Mouse (Mus musculus) CH12F3 (cell line): Measurements from ENCODE around the gene Ints11.

Experiments used
- in situ Hi-C: fragments of 300-500 bp; cut with MboI; formaldehyde crosslinking; loops from 2 replicates; pipeline ENCODE4 v1.14.3; 2020; ENCODE audit warnings: low sequenced_read_pairs

The Ints11 gene

DNA sequence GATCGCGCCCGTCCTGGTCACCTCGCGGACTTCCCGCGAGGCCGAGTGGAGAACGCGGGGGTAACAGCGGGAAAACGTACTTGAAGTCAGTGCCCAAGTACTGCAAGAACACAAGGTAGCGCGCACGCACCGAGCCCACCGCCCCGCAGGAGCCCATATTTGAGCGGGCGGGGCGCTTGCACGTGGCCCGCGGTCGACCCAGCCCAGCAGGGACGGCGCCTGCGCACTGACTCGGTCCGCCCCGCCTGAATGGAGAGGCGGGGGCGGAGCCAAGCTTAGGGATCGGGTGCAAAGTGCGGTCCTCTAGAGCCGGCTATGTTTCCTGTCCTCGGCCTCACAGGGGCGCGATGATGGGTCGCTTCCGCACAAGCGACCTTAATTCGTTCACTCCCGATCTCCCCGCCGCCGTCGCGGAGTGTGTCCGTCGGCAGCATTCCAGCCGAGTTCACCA, 22.2 kb downstream of the Ints11 start, which contains the start of the genes Pusl1 and Acap3:
TSS of gene Pusl1 (minus strand) at position 231 of the 451 bp plus-strand sequence.
TSS of gene Acap3 (plus strand) at position 272 of the 451 bp plus-strand sequence.
- in situ Hi-C loops, result no loop called here

DNA sequence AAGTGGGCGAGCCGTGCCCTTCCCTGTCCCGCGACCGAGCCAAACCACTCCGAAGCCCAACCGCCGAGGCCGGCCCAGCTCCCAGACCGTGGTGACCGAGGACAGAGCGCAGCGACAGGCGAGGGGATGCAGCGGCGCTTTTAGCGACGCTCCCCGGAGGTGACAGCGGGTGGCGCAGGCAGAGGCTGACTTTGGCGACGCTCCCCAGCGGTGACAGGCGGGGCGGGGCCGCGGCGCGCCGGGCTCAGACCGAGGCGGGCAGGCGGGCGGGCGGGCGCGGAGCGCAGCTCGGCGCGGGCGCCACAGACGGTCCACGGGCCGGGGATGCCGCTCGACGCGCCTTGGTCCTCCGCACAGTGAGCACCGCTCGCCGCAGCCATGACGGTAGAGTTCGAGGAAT, 22.7 kb downstream of the Ints11 start:
- in situ Hi-C loops, result no loop called here

DNA sequence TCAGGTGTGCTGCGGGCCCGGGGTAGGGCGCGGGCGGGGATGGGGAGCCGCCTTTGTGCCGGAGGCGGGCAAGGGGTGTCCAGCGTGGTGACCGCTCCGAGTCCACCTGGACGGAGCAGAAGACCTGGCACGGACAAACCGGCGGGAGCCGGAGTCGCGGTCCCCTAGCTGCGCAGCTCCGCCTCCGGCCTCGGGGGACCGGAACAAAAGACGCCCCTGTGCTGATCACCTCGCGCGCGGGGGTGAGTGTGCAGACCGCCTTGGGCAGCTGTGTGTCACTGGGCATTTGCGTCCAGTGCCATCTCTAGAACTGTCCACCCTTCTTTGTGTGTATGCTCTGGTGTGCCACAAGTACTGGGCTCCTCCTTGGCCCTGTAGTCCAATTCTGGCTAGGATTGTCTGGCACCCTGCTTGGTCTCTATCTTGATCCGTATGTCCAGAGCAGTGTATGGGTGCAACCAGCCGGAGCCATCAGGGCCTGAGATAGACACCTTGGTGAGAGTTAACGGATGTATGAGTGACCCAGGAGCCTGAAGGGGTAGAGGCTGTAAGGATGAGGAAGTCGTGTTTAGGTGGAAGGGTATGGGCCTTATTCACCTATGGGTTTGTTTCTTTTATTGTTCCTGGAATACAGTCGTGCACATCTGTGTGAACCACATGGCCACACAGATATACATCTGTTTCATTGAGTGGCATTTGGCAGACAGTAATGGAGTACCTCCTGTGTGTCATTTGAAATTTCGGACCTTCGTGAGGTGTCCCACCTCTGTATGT, 23.3 kb downstream of the Ints11 start:
- in situ Hi-C loops, result no loop called here

DNA sequence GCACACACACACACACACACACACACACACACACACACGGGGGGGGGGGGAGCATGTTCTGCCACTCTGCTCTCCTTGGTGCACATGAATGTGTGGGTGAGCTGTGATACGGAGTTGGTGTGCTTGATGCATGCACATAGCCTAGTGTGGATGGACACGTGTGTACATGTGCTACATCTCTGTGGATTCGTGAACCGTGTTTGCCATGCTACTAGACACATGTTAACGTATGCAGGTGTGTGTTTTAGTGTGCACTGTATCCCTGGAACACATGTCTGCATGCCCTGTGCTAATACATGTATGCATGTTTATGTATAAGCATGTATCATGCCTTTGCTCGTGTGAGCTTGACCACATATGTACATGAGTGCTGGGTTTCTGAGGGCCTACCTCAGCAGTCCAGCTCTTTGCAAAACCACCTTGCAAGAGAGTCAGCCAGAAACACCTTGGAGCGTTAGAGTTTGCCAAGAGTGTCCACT, 23.9 kb downstream of the Ints11 start:
- in situ Hi-C loops, result no loop called here

DNA sequence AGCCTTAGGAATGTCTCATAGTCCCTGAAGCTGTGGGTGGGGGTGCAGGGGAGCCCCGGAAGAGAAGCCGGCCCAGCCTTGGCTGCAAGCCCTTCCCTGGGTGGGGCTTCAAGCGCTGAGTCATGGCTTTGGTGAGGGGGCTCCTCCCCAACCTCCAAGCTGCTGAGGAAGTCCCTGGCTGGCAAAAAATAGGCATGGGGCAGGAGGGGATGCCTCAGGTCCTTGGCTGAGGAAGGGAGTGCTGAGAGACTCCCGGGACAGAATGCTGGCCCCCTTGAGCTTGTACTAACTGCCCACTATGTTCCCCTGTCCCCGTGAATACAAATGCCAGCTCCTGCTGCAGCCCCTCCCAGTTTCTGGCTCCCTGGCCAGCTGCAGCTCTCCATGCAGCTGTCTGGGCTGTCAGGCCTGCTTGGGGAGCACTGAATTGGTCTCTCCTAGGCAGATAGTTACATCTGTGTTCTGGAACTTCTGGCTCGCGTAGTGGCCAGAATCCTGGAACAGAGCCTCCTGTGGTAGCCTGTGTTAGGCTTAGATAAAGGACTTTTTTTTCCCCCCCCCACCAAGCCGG, 25.1 kb downstream of the Ints11 start:
- in situ Hi-C loops, result no loop called here

DNA sequence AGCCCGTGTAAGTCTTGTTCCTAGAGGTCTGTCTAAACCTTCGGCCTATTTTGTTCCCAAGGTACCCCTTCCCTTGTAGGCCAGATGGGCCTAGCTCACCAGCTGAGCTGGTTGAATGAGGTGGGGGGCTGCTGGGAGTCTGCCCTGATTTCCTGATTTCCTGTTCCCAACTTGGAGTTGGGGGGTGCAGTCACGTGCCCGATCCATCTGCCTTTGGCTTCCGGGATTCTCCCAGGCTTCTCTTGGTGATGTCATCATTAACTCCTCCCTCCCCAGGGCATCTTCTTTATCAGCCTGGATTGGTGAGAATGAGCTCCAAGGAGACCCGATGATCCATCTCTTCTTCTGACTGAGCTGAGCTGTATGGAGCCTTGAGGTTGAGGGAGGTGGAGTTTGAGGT, 25.9 kb downstream of the Ints11 start:
- in situ Hi-C loops, result no loop called here

DNA sequence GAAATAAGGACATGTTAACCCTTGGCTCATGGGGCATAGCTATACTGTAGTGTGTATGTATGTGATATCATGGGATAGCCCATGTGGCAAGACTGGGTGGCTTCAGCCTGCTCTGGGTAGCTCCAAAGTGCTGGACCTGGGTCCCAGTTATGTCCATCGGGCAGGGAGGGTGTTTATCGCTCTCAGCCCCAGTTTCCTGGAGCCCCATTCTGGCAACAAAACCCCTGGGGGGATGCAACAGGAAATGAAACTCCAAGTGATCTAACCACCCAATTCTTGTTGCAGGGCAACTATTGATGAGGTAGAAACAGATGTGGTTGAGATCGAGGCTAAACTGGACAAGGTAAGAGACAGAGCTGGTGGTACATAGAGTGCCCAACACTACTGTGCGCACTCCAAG, 26.5 kb downstream of the Ints11 start:
- in situ Hi-C loops, result no loop called here

DNA sequence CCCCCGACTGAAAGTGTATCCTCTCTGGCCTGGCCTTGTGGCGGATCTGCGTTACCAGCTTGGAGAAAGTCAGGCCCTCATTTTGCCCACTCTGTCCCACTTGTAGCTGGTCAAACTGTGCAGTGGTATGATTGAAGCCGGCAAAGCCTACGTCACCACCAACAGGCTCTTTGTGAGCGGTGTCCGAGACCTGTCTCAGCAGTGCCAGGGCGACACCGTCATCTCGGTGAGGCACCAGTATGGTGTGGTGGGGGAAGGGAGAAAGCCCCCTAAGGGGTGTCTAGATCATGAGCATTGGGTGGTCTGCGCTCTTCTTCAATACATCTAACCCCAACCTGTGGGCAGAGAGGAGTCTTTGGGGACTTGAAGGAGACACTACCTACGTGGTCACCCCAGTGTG, 27.1 kb downstream of the Ints11 start:
- in situ Hi-C loops, result no loop called here

DNA sequence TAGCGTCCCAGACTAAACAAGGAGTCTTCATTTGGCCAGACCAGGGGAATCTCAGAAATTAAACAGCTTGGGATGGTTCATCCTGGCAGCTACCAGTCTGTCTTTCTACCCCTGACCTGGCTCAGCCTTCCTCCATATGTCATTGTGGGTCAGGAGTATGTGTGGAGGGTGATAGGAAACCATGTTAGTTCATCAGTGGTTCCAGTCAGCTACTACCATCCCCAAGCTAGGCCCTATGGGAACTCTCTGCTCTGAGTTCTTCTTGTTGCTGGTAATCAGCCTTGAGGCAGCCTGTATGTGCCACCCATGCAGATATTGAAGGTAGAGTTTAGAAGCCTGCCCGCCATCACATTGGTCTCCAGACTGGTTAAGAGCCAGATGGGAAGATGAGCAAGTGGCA, 29.0 kb downstream of the Ints11 start:
- in situ Hi-C loops, result no loop called here

DNA sequence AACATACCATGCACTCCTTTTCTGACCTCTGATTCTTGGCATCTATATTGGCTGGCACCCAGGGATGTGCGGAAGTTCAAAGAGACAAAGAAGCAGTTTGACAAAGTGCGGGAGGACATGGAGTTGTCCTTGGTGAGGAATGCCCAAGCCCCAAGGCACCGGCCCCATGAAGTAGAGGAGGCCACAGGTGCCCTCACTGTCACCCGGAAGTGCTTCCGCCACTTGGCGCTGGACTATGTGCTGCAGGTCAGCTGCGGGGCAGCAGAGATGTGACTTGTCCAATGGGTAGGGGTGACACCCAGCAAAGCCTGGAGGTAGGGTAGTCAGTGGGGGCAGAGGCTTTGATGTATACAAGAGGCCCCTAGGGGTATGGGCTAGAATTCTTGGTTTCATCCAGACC, 30.0 kb downstream of the Ints11 start:
- in situ Hi-C loops, result no loop called here

DNA sequence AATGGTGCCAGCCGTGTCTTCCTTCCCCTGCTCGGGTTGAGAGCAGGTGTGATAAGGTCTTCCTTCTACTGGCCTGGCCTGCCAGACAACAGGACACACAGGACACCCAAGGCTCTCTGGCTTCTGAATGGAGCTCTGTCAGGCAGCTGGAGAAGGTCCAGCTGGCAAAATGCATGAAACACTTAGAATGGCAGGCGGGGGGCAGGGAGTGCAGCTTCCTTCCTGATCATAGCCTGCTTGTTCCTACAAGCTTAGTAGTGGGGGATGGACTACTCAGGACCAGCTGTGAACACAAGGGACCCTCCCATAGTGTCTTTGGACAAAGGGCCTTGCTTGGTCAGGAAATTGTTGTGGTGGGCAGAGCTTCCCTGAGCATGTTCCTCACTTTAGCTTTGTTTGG, 31.9 kb downstream of the Ints11 start:
- in situ Hi-C loops, result no loop called here

DNA sequence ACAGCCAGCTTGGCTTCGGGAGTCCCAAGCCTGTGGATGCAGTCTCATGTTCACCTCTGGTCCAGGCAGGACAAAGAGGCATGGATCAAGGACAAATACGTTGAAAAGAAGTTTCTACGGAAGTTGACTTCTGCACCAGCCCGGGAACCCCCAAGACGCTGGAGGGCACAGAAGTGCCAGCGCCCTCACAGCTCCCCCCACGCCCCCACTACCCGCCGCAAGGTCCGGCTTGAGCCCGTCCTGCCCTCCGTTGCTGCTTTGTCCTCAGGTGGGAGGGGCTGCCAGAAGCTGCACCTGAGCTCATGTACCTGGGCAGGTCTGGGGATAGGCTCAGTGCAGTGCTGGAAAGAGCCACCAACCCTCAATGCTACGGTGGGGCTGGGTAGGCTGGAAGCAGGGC, 33.9 kb downstream of the Ints11 start:
- in situ Hi-C loops, result no loop called here

DNA sequence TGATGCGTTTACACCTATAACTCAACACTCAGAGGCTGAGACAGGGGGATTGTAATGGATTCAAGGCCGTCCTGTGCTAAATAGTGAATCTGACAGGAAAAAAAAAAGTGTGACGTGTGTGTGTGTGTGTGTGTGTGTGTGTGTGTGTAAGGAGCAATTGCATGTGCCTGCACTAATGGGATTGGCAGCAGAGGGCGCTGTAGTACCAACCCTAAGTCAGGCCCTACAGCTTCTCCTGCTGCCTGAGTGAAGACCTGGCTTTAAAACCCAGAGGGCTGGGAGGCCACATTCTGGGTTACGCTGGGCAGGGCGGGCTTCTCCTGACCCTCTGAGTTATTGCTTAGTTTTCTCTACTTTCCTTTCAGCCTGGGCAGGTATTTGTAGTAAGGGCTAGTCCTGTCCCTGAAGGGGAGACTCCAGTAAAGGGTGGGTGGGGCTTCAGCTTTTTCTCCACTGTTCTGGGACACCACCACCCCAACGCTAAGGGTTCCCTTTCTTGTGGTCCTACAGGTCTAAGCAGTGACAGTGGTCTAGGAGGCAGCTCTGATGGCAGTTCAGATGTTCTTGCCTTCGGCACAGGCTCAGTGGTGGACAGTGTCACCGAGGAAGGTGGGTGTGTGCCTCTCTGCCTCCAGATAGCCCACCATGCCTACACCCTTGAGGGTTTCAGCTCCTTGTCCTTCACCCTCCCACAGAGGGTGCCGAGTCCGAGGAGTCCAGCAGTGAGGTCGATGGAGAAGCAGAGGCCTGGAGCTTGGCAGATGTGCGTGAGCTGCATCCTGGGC, 35.2 kb downstream of the Ints11 start:
- in situ Hi-C loops, result no loop called here

DNA sequence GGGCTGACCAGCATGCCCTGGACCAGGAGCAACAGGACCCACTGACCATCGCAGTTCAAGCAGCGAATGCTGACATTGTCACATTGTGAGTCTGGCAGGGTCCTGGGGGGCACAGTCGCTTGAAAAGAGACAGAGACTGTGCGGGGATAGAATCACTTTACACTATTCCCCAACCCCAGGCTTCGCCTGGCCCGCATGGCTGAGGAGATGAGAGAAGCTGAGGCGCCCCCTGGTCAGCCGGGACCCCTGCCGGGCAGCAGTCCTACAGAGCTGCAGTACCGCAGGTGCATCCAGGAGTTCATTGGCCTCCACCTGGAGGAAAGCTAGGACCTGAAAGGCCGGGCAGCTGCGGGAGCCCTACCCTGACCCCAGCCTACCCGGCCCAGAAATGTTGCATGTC, 36.3 kb downstream of the Ints11 start:
- in situ Hi-C loops, result no loop called here

DNA sequence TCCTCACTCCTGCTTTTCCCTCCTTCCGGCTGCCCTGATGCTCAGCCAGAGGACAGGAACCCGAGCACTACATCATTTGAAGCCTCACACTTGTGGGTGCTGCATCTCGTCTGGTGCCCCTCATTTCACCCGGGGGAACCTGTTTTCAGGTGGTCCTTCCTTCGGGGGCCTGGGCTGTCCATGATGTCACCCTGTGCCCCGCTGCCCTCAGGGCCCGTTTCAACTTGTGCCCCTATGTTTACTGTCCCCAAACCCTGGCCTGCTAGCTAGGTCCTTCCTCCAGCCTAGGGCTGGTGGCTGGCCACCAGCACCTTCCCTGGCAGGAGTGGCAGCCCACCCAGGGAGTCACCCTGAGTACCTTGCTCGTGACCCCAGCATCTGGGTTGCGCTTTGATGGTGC, 36.8 kb downstream of the Ints11 start:
- in situ Hi-C loops, result no loop called here

DNA sequence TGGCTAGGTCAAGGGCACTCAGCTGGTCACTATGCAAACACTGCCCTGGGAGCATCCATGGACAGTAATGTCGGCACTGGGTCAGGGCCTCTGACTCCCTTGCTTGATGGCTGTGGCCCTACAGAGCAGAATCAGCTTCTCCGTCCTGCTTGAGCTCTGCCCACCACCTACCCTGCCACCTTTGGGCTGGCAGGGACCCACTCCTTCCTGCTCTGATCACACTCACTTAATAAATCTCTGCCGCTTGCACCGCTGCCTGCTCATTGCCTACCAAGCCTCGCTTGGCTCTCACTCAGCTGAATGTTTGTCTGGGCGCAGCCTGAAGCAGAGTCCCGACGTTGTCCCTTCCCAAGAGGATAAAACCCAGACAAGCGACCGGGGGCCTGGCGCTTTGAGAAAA, 37.7 kb downstream of the Ints11 start:
- in situ Hi-C loops, result no loop called here

DNA sequence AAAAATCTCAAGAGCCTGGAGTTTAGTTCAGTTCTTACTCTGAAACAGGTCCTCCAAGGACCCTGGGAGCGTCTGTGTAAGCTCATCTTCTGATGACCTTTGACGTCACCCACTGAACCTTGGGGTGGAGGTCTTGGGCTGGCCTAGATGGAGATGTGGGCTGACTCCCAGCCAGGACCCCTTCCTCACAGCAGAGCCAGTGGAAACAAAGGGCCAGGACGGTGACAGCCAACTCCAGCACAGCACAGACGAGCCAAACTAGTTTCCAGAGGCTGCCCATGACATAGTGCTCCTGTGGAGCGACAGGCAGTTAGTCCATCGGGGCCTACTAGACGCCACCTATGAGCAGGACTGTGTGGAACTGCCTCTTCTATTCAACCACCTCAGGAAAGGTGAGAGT, 38.9 kb downstream of the Ints11 start:
- in situ Hi-C loops, result no loop called here

DNA sequence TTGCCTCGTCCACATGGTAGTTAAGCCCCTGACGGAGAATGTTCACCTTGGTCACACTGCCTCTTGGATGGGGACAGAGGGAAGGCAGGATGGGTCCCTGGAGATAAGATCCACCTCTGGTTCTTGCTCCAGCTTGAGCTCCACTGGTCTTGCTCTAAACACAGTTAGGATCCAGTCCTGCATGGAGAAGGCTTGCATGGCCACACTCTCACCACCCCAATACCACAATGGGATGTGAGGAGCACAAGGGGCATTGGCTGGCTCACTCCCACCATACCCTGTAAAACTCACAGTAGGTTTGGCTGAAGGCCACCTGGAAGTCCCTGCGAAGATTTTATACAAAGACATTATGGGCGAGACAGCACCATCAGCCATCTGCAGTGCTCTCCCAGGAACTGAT, 39.4 kb downstream of the Ints11 start:
- in situ Hi-C loops, result no loop called here

DNA sequence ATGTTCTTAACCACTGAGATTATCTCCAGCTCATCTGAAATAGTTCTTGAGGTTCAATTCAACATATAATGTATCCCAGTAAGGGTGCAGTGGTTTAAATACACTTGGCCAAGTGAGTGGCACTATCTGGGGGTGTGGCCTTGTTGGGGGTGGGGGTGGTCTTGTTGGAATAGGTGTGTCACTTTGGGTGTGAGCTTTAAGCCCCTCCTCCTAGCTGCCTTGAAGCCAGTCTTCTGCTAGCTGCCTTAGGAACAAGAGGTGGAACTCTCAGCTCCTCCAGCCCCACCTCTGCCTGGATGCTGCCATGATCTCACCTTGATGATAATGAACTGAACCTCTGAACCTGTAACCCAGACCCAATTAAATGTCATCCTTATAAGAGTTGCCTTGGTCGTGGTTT, 62.7 kb downstream of the Ints11 start:
- in situ Hi-C loops, result no loop called here
